Mouse (Mus musculus): ENCODE results near the gene Dnaja4.
"Not testable (repeated sequence)": the region's sequence is repeated elsewhere in the genome, so short reads cannot be mapped to it uniquely, and the experiment has no call there.

Gene Dnaja4

GRCm38 (mm10) chr9:54698318-54699086 lies at the start of gene Dnaja4:
TSS of gene Dnaja4 (plus strand) at chr9:54698873.
- in situ Hi-C loops (cut with MboI, MseI), result no loop called here

- in situ Hi-C loops (cut with MboI, MseI), result no loop called here
Measured at GRCm38 (mm10) chr9:54649360-54649759, 49.3 kb upstream of the Dnaja4 start.

GRCm38 (mm10) chr9:54652778-54653177 lies 45.9 kb upstream of the Dnaja4 start:
- in situ Hi-C loops (cut with MboI, MseI), result loop anchor here (25.0 kb wide), 1 partner anchor 665 kb away; the partner anchor contains the start of gene Elmod1

GRCm38 (mm10) chr9:54655846-54656245 lies 42.8 kb upstream of the Dnaja4 start:
- in situ Hi-C loops (cut with MboI, MseI), result loop anchor here (25.0 kb wide), 1 partner anchor 669 kb away; the partner anchor contains the start of gene Elmod1

GRCm38 (mm10) chr9:54656402-54656801 lies 42.3 kb upstream of the Dnaja4 start:
- in situ Hi-C loops (cut with MboI, MseI), result loop anchor here (25.0 kb wide), 1 partner anchor 669 kb away; the partner anchor contains the start of gene Elmod1

GRCm38 (mm10) chr9:54658773-54659172 lies 39.9 kb upstream of the Dnaja4 start:
- in situ Hi-C loops (cut with MboI, MseI), result loop anchor here (25.0 kb wide), 1 partner anchor 671 kb away; the partner anchor contains the start of gene Elmod1

GRCm38 (mm10) chr9:54661605-54662377 lies 36.9 kb upstream of the Dnaja4 start, which contains the start of gene Acsbg1:
TSS of gene Acsbg1 (minus strand) at chr9:54661870.
- in situ Hi-C loops (cut with MboI, MseI), result loop anchor here (25.0 kb wide), 1 partner anchor 674 kb away; the partner anchor contains the start of gene Elmod1

- in situ Hi-C loops (cut with MboI, MseI), result loop anchor here (25.0 kb wide), 1 partner anchor 677 kb away; the partner anchor contains the start of gene Elmod1
Measured at GRCm38 (mm10) chr9:54664358-54664757, 34.3 kb upstream of the Dnaja4 start.

GRCm38 (mm10) chr9:54666116-54666515 lies 32.6 kb upstream of the Dnaja4 start:
- in situ Hi-C loops (cut with MboI, MseI), result loop anchor here (25.0 kb wide), 1 partner anchor 679 kb away; the partner anchor contains the start of gene Elmod1

- in situ Hi-C loops (cut with MboI, MseI), result loop anchor here (25.0 kb wide), 1 partner anchor 681 kb away; the partner anchor contains the start of gene Elmod1
Measured at GRCm38 (mm10) chr9:54668455-54668854, 30.2 kb upstream of the Dnaja4 start.

- in situ Hi-C loops (cut with MboI, MseI), result loop anchor here (25.0 kb wide), 1 partner anchor 685 kb away; the partner anchor contains the start of gene Elmod1
Measured at GRCm38 (mm10) chr9:54671962-54672361, 26.7 kb upstream of the Dnaja4 start.

- in situ Hi-C loops (cut with MboI, MseI), result loop anchor here (25.0 kb wide), 1 partner anchor 687 kb away; the partner anchor contains the start of gene Elmod1
Measured at GRCm38 (mm10) chr9:54673887-54674286, 24.8 kb upstream of the Dnaja4 start.

- in situ Hi-C loops (cut with MboI, MseI), result no loop called here
Measured at GRCm38 (mm10) chr9:54676531-54676986, 22.1 kb upstream of the Dnaja4 start.

GRCm38 (mm10) chr9:54682846-54683245 lies 15.8 kb upstream of the Dnaja4 start:
- in situ Hi-C loops (cut with MboI, MseI), result no loop called here

GRCm38 (mm10) chr9:54683814-54684605 lies 14.7 kb upstream of the Dnaja4 start:
- in situ Hi-C loops (cut with MboI, MseI), result no loop called here

- in situ Hi-C loops (cut with MboI, MseI), result no loop called here
Measured at GRCm38 (mm10) chr9:54687246-54688236, 11.1 kb upstream of the Dnaja4 start.

GRCm38 (mm10) chr9:54689446-54689845 lies 9.2 kb upstream of the Dnaja4 start:
- in situ Hi-C loops (cut with MboI, MseI), result no loop called here

- in situ Hi-C loops (cut with MboI, MseI), result not testable (repeated sequence)
Measured at GRCm38 (mm10) chr9:54690697-54691096, 8.0 kb upstream of the Dnaja4 start.

- in situ Hi-C loops (cut with MboI, MseI), result not testable (repeated sequence)
Measured at GRCm38 (mm10) chr9:54691241-54691805, 7.3 kb upstream of the Dnaja4 start.

- in situ Hi-C loops (cut with MboI, MseI), result no loop called here
Measured at GRCm38 (mm10) chr9:54699087-54699344, 343 bp downstream of the Dnaja4 start.
